Comparison of ENCODE assay signal across 23 mouse cellular contexts in genomic region chr8:69789105-69789504, GRCm38 (mm10). TPM values are rescaled to one million over a fixed set of nuclear protein-coding genes. Genes with fewer than 3 reads are reported as not detected.
A peak's percentile ranks its signal among the peaks of the same experiment; 100 is the strongest.
DNase-seq lines count a peak whose midpoint lies in the region; ATAC-seq lines count a peak whose summit lies in the region.
"Had no signal": no experiment of that assay in that cellular context is flagged by ENCODE, and none has a peak within 500 bp of the region (broad histone marks: within the 10 kb centered on the region; RNA-seq: fewer than 3 reads in every experiment).

No protein-coding gene starts in this region.

- H3K4me2 ChIP-seq in liver, embryonic 11.5 days: peak overlapping the region; percentile 33
- H3K4me2 ChIP-seq: forebrain, embryonic 12.5 days had no signal

- no peaks in the 10 kb centered on the region for H3K27me3 ChIP-seq in liver, embryonic 11.5 days (replicated peaks; ENCODE audit: control insufficient read depth, insufficient read depth, low read length)
- H3K27me3 ChIP-seq: forebrain, embryonic 12.5 days; liver, embryonic 15.5 days; midbrain, embryonic 13.5 days; neural tube, embryonic 13.5 days had no signal

- peak; percentile 37; the same call in 1 of the 2 replicates for ATAC-seq in liver, embryonic 11.5 days (replicated peaks; ENCODE audit: low FRiP score)
- ATAC-seq in common myeloid progenitor, adult 5-6 weeks (replicated peaks; ENCODE audit: low read depth, poor library complexity, severe bottlenecking): peak; percentile 33
- peak; percentile 38 for ATAC-seq in megakaryocyte progenitor cell, adult 5-6 weeks (replicated peaks; ENCODE audit: poor library complexity)
- ATAC-seq: midbrain, embryonic 13.5 days had no signal

- H3K9me3 ChIP-seq in liver, embryonic 11.5 days (ENCODE audit: control insufficient read depth, low read length): no peaks in the 10 kb centered on the region
- H3K9me3 ChIP-seq: forebrain, embryonic 12.5 days; liver, embryonic 15.5 days; midbrain, embryonic 13.5 days; neural tube, embryonic 13.5 days had no signal

- peaks cover 5% of the 10 kb centered on the region; the same call in 1 of the 2 replicates for H3K36me3 ChIP-seq in liver, embryonic 11.5 days (ENCODE audit: control insufficient read depth, insufficient read depth, low read length)

- 56% methylated on average over 5 of the region's 5 CpGs for WGBS in liver, embryonic 11.5 days

- no peak overlapping the region for H3K9ac ChIP-seq in liver, embryonic 11.5 days (ENCODE audit: low read depth, low read length)
- H3K9ac ChIP-seq: forebrain, embryonic 12.5 days; liver, embryonic 15.5 days; midbrain, embryonic 13.5 days; neural tube, embryonic 13.5 days had no signal

- H3K4me3 ChIP-seq in liver, embryonic 11.5 days (ENCODE audit: low read depth, low read length): no peak overlapping the region
- H3K4me3 ChIP-seq: forebrain, embryonic 12.5 days; left cerebral cortex, adult 2 months had no signal

- no peak overlapping the region for H3K27ac ChIP-seq in liver, embryonic 11.5 days (ENCODE audit: low read depth, low read length)
- H3K27ac ChIP-seq: forebrain, embryonic 12.5 days; left cerebral cortex, adult 2 months; midbrain, embryonic 13.5 days; neural tube, embryonic 13.5 days had no signal

- DNase-seq in liver, embryonic 11.5 days (ENCODE audit: low spot score): no peak
- no peak for DNase-seq in liver
- peak; percentile 5 for DNase-seq in thymus, postnatal 4 days
- DNase-seq in thymus, postnatal 10 days (ENCODE audit: low spot score in 2 of 2): no peak
- no peak for DNase-seq in gastrocnemius, adult 18-20 months (ENCODE audit: low spot score)
- DNase-seq: adrenal gland, postnatal 36 days; cerebellum, adult 18-20 months; heart, adult 18-20 months; kidney, adult 8-10 months; kidney, postnatal 25 days; left cerebral cortex, postnatal 4 days; thymus, adult 18-20 months had no signal

- H3K4me1 ChIP-seq in liver, embryonic 11.5 days (replicated peaks; ENCODE audit: control insufficient read depth, insufficient read depth, low read length): peaks cover 22% of the 10 kb centered on the region

RNA-seq across cellular contexts. Expression of gene Atp13a1, which starts 1.9 kb away (rescaled TPM):
- 53.4 and 54.2 TPM in 2 replicates for polyA plus RNA-seq in liver, embryonic 11.5 days (2014; fragmentation: Nextera tagmentation; extraction: Ambion mirVana)
- 12.9 and 19.5 TPM in 2 replicates for total RNA-seq in common myeloid progenitor, adult 5-6 weeks (2017)
- total RNA-seq in megakaryocyte progenitor cell, adult 5-6 weeks (2015): 24.8 and 26.1 TPM in 2 replicates
- 17.8 and 19.4 TPM in 2 replicates for total RNA-seq in megakaryocyte progenitor cell, adult 5-6 weeks (2017)
- total RNA-seq in gastrocnemius, adult 18-20 months (2021): 1 to 10 TPM; 8.4 to 9.4 TPM

RNA-seq across cellular contexts. Expression of gene Zfp866, which starts 1.9 kb away (rescaled TPM):
- polyA plus RNA-seq in liver, embryonic 11.5 days (2014; fragmentation: Nextera tagmentation; extraction: Ambion mirVana): 21.3 and 21.7 TPM in 2 replicates
- total RNA-seq in common myeloid progenitor, adult 5-6 weeks (2017): 23.3 and 32.0 TPM in 2 replicates
- 17.6 and 18.7 TPM in 2 replicates for total RNA-seq in megakaryocyte progenitor cell, adult 5-6 weeks (2015)
- total RNA-seq in megakaryocyte progenitor cell, adult 5-6 weeks (2017): 17.8 and 28.2 TPM in 2 replicates
- total RNA-seq in gastrocnemius, adult 18-20 months (2021): 10 to 100 TPM; 14.1 to 14.4 TPM

RNA-seq across cellular contexts. Expression of gene Gm20422, which starts 14.4 kb away (rescaled TPM):
- polyA plus RNA-seq in liver, embryonic 11.5 days (2014; fragmentation: Nextera tagmentation; extraction: Ambion mirVana): 0.57 and 0.70 TPM in 2 replicates
- not detected in 2 replicates for total RNA-seq in common myeloid progenitor, adult 5-6 weeks (2017)
- total RNA-seq in megakaryocyte progenitor cell, adult 5-6 weeks (2015): not detected in 2 replicates
- 0.29 TPM in 1 of 2 replicates, not detected in the other for total RNA-seq in megakaryocyte progenitor cell, adult 5-6 weeks (2017)
- 1 to 10 TPM; 3.2 to 3.3 TPM for total RNA-seq in gastrocnemius, adult 18-20 months (2021)
- total RNA-seq: ES-E14; hematopoietic stem cell, adult 5-6 weeks had no signal
- polyA plus RNA-seq: heart, embryonic 14.5 days; small intestine, adult 2 months had no signal

RNA-seq across cellular contexts. Expression of gene Gmip, which starts 19.4 kb away (rescaled TPM):
- 9.5 and 10.9 TPM in 2 replicates for polyA plus RNA-seq in liver, embryonic 11.5 days (2014; fragmentation: Nextera tagmentation; extraction: Ambion mirVana)
- 26.0 and 27.0 TPM in 2 replicates for total RNA-seq in common myeloid progenitor, adult 5-6 weeks (2017)
- 17.5 and 27.6 TPM in 2 replicates for total RNA-seq in megakaryocyte progenitor cell, adult 5-6 weeks (2015)
- total RNA-seq in megakaryocyte progenitor cell, adult 5-6 weeks (2017): 34.3 and 39.6 TPM in 2 replicates
- 1 to 10 TPM; 3.5 to 3.8 TPM for total RNA-seq in gastrocnemius, adult 18-20 months (2021)

RNA-seq across cellular contexts. Expression of gene Lpar2, which starts 33.1 kb away (rescaled TPM):
- polyA plus RNA-seq in liver, embryonic 11.5 days (2014; fragmentation: Nextera tagmentation; extraction: Ambion mirVana): 0.44 and 0.49 TPM in 2 replicates
- total RNA-seq in common myeloid progenitor, adult 5-6 weeks (2017): 1.4 and 1.5 TPM in 2 replicates
- 6.8 and 8.5 TPM in 2 replicates for total RNA-seq in megakaryocyte progenitor cell, adult 5-6 weeks (2015)
- 1.3 and 1.6 TPM in 2 replicates for total RNA-seq in megakaryocyte progenitor cell, adult 5-6 weeks (2017)
- total RNA-seq in gastrocnemius, adult 18-20 months (2021): under 1 TPM; 0.05 to 0.07 TPM
